Mouse (Mus musculus): ENCODE data around the gene Pilra. TPM values are rescaled to one million over a fixed set of nuclear protein-coding genes. Genes with fewer than 3 reads are reported as not detected.

The Pilra gene
- total RNA-seq, 4 experiments from 2014 or later: 0.23 to 4.3 (median 2.6) TPM

DNA sequence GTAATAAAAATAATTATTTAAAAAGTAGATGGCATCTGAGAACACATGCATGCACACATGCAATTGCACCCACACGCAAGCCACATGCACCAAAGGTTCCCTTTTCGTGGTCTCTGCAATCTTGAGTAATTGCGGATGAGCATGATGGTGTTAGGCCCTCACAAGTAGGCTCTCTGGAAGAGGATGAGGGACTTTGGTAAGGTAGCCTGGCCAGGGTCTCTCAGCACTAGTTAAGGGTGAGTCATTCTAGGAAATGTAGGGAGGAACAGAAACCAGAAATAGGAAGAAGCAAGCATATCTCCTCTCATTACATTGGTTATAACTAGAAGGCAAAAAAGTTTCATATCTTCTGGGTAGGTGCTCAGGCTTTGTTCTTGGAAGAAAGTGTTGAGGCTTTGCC, 11.1 kb downstream of the Pilra start:
- no peak for DNase-seq (ENCODE audit: low spot score in 2 of 2)

DNA sequence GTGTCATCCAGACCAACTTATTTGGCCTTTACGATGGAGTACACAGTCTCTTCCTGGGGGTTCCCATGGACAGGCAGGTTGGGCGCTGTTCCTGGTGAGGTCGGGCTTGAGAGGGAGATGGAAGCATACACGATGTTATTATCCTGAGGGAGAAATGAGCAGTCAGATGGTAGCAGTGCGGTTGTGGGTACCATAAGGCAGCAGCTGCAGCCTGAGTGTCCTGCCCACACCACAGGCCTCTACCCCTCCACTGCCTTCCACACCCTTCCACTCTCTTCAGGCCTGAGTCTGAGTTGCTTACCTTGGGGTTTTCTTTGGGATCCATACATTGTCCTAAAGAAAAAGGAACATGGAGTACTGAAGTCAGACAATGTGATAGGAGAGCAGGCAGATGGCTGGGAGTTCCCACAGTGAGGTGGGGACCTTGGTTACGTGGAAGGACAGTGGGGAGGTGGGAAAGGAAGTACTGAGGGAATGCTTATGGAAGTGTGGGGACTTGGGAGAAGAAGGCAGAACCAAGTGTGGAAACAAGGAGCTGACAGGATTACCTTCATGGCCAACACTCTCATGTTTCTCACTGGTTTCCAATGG, 12.5 kb downstream of the Pilra start:
- no peak for DNase-seq (ENCODE audit: low spot score in 2 of 2)

DNA sequence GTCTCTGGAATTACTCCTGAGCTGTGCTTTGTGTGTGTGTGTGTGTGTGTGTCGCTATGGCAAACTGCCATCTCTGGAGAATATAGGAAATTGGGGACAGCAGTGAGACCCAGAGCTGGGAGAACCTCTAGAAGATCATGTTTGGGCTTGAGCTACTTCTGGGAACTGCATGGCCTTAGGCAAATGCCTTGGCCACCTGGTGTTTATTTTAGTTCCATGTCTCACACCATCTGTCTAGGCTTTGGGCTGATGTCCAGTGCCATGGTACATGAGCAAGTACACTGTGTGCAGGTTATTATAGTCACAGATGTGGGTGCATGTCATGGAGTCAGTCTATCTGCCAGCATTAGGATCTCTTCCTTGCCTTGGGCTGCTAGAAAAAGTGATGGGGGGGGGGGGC, 13.5 kb downstream of the Pilra start:
- peak in 1 of 2 experiments; percentile 8 for DNase-seq (ENCODE audit: low spot score in 2 of 2)

DNA sequence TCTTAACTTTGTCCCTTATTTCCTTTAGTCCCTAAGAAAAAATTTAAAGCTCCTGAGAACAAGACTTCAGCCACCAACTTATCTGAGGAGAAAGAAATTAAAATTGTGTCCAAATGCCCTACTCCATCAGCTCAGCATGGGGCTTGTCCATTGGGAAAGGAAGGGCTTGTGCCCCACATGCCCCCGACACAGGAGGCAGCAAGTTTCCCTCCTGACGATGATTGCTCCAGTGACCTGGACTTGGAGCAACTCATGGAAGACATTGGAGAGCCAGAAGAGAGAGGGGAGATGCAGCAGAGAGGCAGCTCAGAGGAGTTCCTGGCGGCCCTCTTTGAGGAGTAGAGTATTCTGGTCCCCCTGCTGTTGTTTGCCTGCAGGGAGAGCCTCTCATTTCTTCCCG, 14.0 kb downstream of the Pilra start:
- DNase-seq (ENCODE audit: low spot score in 2 of 2): no peak

DNA sequence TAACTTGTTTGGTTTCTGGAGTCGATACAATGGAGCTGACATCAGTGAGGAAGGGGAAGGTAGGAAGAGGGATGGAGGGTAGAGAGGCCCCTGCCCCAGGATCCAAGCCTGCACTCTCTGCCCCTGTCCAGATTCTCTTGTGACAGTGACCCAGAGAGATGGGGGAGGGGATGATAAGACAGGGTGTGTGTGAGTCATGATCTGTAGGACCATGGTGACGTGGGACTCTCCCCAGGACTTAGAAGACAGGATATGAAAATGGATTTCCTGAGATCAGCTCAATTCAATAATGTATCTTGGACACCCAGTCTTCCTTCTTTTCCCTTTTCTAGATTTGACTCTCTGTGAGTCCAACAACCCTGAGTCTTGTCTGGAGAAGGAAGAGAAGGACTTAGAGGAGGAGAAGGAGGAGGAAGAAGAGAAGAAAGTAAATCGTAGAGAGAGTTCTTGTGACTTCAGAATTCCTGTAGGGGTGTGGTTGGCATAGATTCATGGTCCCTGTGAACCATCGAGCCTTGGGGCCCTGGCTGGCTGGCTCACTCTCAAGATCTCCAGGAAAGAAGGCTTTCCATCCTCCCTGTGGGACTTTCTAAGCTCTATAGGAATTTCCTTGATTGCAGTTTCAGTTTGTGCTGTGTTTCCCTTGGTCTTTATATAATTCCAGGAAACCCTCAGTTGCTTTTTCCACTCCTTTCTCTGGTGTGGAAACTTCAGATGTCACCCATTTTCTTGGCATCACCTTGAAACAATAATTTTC, 18.4 kb downstream of the Pilra start:
- DNase-seq (ENCODE audit: low spot score in 2 of 2): no peak

DNA sequence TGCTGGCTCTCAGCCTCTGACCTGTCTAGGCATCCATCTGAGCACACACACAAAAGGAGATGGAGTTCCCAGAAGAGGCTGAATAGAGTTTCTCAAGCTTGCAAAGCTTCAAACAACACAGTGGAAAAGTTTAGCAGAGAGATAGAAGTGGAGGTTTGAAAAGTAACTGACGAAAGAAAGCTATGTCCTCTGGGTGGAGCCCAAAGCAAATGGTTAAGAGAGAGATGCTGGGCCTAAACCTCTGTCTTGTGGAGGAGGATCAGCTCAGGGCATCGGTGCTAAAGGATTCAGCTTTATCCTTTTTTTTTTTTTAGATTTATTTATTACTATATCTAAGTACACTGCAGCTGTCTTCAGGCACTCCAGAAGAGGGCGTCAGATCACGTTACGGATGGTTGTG, 27.8 kb downstream of the Pilra start:
- DNase-seq (ENCODE audit: low spot score in 2 of 2): no peak

DNA sequence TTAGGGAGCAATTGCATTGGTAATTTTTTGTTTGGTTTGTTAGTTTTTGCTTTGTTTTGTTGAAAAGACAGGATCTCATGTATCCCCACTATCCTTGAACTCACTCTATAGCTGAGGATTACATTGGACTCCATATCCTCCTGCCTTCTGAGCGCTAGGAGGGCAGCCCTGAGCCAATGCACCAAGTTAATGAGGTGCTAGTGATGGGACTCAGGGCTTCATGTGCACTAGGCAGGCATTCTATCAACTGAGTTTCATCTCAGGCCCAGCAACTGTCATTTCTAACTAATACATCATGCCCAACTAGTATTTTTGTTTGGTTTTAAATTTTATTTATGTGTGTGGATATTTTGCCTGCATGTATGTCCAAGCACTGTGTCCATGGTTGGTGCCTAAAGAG, 29.9 kb downstream of the Pilra start:
- DNase-seq (ENCODE audit: low spot score in 2 of 2): no peak

DNA sequence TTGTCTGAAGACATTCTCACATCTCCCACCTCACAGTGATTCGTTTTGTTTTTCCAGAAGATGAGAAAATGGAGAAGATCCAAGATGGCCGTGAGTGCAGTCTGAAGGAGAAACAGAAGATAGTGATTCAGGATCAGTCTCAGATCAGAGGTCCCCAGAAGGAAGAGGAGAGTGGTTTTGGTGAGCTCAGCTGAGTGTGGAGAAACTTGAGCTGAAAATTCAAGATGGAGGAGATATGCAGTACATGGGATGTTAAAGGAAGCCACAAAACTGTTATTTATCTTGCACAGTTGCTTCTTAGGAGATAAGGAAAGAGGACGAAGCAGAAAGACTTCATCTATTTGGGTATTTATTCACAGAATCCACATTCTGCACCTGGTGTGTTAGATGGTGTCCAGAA, 35.2 kb downstream of the Pilra start:
- DNase-seq (ENCODE audit: low spot score in 2 of 2): no peak

DNA sequence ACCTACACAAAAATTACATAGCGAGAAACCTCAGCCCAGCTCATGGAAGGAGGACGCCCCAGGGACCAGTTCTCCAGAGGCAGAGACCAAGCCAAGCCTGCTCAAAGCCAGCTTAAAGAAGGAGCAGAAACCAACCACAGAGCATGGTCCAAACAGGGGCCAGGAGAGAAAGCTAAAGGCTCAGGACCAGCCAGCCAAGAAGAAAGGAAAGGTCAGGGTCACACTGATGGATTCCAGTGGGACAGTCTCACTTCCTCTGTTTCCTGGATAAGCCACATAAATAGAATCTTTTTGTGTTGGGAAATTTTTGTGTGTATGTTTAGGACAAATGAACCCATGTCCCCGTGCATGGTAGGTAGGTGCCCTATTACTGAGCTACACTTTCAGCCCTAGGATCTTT, 39.5 kb downstream of the Pilra start:
- no peak for DNase-seq (ENCODE audit: low spot score in 2 of 2)

DNA sequence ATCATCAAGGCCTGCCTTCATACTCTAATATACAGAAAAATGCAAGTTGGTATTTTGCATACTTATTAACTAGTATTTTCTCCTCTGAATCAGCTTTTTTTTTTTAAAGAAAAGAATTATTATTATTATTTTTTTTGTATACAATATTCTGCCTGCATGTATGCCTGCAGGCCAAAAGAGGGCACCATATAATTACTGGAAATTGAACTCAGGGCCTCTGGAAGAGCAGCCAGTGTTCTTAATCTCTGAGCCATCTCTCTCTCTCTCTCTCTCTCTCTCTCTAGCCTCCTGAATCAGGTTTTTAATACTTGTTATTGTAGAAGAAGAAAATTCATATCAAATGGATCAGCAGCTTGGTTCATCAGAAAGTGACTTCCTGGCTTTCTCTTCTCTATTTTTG, 44.5 kb downstream of the Pilra start:
- DNase-seq (ENCODE audit: low spot score in 2 of 2): no peak

DNA sequence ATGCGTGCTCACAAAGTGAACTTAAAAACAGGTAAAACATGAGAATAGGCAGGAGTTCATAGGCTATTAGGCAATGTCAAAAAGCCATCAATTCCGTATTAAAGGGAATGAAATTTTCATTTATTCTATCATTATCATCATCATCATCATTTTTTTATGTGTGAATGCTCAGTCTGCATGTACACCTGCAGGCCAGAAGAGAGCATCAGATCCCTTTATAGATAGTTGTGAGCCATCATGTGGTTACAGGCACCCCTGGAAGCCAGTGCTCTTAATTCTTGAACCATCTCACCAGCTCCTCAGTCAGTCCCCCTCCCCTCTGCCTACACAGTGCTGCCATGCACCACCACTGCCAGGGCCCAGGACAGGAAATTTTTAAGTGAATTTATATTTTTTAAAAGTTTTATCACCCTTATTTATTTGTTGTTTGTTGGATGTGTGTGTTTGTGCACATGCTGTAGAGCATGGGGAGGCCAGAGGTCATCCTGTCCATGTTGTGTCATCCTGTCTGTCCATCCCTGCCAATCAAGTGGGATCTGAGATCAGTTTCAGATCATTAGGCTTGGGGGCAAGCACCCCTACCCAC, 47.0 kb downstream of the Pilra start:
- DNase-seq (ENCODE audit: low spot score in 2 of 2): no peak

DNA sequence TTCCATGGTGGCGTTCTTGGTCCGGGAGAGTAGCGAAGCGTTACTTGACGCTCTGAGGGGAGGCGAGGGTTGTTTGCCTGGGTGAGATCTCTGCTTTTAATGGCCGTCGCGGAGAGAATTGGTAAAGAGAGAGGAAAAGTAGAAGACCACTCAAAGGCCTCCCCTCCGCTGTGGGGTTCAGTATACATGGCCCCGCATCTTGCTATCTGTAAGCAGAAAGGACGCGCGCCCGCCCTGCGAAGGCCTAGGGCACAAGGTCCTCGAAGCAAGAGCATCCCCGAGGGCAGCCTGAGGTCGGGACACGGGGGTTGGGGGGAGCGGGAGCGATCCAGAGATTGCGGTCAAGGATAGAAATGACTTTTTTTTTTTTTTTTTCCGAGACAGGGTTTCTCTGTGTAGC, 47.9 kb downstream of the Pilra start:
- no peak for DNase-seq (ENCODE audit: low spot score in 2 of 2)

DNA sequence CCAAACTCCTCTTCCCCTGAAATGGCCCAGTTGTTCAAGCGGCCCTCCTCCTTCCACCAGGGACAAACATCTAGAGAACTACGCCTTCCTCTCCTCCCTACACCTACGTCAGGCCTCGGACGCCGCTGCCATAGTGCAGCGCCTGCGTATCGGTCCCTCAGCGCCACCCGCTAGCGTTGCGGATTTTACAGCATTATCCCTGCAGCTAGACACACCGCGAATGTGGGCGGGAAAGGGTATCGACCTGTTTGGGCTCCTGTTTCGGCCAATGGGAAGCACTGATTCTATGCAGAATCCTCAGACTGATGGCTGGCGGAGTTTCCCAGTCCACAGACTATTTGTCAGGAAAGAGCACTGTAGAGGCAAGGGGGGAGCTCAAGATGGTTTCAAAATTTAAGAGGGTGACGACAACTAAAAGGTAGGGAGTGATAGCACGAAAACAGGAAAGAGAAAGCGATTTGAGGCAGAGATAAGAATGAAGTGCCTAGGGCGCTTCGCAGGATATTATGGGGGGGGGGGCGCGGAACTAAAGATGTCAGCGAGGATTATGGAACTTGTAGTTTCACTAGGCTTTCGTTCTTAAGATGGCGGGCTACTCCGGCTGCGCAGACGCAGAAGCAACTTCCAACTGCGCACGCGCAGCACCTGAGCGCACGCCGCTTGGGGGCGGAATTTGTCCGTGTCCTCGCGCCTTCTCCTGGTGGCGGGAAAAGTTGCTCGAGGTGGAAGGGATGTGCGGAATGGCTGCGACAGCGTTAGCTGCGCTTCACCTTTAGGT, 48.7 kb downstream of the Pilra start, which contains the start of the genes Mepce and Zcwpw1:
Gene Mepce (minus strand): TSS at position 505 of the 778 bp plus-strand sequence.
Gene Zcwpw1 (plus strand): TSS at position 648 of the 778 bp plus-strand sequence.
- DNase-seq (ENCODE audit: low spot score in 2 of 2): peak; percentile 94 to 96

DNA sequence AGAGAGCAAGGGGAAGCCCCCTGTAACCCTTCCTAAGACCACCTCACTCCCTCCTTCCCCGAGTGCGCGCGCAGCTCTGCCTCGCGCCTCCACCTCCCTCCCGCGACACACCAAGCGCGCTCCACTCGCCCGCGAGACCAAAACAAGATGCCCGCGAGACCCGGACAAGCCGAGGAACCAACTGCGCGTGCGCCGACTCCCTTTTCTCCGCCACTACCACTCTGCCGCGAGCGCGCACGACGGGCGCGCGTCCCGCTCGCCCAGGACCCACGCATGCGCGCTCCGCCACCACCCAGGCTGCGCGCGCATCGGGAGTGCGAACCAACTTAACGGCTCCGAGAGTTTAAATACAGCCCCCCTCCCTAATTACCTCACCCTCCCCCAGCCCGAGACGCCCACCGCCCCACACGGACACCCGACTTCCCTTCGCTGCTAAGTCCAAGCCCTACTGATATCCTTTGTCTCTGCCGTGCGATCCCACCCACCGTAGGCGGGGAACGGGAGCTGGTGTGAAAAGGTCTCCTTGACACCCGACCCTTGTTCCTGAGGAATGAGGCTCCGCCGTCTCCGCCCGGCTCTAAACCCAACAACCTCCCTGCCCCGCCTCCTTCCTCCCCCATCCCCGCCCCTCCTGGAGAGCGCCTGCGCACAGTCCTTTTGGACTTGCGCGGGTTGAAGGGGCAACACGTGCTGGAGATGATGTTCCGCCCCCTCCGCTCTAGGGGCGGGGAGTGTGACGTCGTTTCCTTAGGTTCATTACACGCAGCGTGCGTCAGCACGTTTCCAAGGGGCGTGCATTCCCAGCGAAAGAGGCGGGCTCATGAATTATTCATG, 49.8 kb downstream of the Pilra start:
- peak; percentile 99 for DNase-seq (ENCODE audit: low spot score in 2 of 2)

DNA sequence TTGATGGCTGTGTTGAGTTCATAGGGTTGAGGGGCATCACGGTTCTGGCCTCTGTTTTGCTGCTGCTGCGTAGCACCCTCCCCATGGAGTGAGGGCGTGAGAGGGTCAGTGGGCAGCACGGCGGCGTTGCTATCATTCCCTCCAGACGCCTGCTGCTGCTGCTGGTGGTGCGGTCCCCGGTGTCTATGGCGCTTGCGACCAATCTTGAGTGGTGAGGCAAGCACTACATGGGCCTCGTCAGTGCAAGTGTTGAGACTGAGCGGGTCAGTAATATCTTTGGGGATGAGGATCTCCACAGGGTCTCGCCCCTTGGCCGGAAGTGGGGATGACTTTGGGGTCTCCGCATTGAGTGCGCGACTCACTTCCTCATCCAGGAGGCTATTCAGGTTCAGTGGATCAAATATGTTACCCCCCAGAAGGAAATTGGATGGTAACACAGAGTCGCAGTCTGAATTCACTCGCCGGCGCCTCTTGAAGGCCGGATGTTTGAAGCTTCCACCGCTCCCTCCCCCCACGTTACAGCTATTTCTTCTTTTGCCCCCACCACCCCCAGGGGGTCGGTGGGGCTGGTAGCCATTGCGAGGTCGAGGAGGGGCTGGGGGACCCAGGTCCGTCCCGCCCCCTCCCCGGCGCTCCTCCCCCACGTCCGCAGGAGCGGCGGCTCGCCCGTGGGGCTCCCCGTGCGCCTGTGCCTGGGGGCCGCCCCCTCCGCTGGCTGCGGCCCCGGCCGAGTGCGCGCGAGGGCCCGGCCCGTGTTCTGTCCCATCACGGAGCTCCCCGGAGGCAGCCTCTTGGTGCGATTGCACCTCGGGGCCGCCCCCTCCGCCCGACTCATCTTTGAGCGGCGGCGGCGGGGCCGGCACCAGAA, 50.7 kb downstream of the Pilra start:
- no peak for DNase-seq (ENCODE audit: low spot score in 2 of 2)

DNA sequence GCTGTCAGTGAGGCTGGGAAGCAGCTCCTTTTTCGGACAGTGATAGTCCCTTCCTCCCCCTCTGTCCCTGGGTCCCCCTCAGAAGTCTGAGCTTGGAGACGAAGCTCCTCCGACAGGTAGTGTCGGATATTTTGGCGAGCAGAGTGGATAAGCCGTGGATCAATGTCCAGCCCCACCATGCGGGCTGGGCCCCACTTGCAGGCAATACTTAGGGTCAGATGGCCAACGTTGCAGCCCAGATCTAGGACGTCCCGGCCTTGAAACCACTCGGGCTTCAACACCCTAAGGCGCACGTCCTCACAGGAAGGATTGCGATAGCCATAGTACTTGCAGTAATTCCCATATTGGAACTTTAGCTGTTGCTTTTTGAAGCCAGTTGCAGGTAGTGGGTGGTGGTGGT, 51.5 kb downstream of the Pilra start:
- DNase-seq (ENCODE audit: low spot score in 2 of 2): no peak

DNA sequence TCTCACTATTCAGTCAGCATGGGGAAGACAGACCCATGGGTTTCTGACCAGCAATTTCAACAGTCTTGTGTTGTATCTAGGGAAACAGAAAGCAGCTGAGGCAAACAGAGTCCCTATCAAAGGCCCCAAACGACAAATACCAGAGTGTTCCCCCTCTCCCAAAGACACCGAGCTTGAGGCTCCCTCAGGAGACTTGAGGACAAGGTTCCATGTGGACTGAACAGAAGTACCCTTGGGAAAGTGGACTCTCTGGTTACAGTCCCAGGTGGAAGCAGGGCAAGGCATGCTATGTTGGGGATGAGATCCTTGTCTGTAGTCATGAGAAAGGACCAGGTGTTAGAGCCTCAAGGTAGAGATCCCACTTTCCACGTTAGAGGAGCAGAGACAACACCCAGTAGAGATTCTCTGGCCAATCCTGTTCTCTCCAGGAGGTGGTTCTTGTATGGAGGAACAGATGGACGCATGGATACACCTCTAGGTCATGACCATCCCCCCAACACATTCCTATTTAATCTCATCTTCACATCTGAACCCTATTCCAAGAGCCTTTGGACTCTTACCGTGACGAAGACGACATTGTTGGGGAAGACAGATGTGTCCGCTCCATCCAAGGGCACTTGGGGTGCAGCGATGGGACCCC, 52.1 kb downstream of the Pilra start:
- no peak for DNase-seq (ENCODE audit: low spot score in 2 of 2)

DNA sequence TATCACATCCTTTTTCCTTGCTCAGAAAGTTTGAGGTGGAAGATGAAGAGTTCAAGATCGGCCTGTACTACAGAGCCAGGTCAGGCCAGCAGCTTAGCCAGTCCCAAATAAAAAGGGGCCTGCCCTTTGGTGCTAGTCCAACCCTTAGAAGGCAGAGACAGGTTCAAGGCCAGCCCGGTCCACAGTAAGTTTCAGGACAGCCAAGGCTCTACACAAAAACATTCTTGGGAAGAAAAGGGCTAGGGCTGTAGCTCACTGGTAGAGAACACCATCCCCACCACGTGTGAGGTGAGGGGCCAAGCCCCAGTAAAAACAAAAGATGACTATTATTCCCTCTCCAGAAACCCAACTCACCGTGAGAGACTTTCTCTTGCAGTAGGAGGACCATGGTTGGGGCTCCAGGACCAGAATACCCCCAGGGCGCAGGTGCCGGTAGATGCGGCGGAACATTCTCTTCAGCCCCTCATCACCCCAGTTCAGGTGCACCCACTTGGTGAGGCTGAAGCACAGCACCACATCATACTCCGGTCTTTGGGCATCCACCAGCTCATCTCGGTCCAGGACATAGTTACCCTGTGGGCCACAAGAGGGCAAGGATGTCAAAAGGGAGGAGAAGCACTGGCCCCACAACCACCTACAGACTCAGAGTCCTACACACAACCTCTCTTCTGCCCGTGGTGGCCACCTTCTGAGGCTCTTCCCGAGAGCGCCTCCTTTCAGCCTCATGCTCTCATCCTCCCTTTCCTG, 53.1 kb downstream of the Pilra start:
- DNase-seq (ENCODE audit: low spot score in 2 of 2): no peak

DNA sequence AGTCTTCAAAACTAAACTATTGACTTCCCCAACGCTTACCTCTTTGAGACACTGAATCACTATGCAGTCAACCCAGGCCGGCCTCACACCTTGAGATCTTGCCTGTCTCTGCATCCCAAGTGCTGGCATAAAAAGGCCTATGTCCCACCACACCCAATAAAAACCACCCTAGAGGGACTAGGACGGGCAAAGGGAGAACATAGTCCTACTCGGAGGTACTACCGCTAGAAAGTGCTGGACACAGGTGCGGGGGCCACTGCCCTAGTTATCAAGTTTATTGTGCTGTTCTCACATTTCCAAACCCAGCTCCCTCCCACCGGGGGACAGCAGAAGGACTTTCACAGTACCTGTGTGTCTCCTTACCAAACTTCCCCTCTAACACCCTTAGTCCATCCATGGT, 54.4 kb downstream of the Pilra start:
- no peak for DNase-seq (ENCODE audit: low spot score in 2 of 2)

Data from layer of hippocampus, adult 8-10 months (tissue).